Mouse (Mus musculus) embryonic facial prominence, embryonic 12.5 days (tissue): ENCODE measurements around the gene Lin28b. TPM values are rescaled to one million over a fixed set of nuclear protein-coding genes. Genes with fewer than 3 reads are reported as not detected.

Experiments used
- ATAC-seq: fragments of 200-750 bp; cut with Nextera tagmentation; 2 replicates; pipeline ENCODE4 v1.8.0; 2017; ENCODE audit not compliant: insufficient number of reproducible peaks, insufficient read depth, low FRiP score, low TSS enrichment
- H3K27ac ChIP-seq: fragments of 300-500 bp; sonication (generic); 2 replicates; pipeline ENCODE4 v1.5.1; 2016; ENCODE audit warnings: mild to moderate bottlenecking
- H3K27me3 ChIP-seq: fragments of 300-500 bp; sonication (generic); 2 replicates; pipeline ENCODE4 v1.6.1; 2016; ENCODE audit warnings: mild to moderate bottlenecking, moderate library complexity
- H3K36me3 ChIP-seq: fragments of 300-500 bp; sonication (generic); 2 replicates; pipeline ENCODE4 v1.6.1; 2016; ENCODE audit warnings: mild to moderate bottlenecking
- H3K4me1 ChIP-seq: fragments of 300-500 bp; sonication (generic); 2 replicates; pipeline ENCODE4 v1.6.1; 2016
- H3K4me2 ChIP-seq: fragments of 300-500 bp; sonication (generic); replicated peaks from 2 replicates; pipeline ENCODE4 v1.6.1; 2016; ENCODE audit warnings: mild to moderate bottlenecking, moderate library complexity
- H3K4me3 ChIP-seq: fragments of 300-500 bp; sonication (generic); 2 replicates; pipeline ENCODE4 v1.5.1; 2016; ENCODE audit warnings: mild to moderate bottlenecking
- H3K9ac ChIP-seq: fragments of 300-500 bp; sonication (generic); 2 replicates; pipeline ENCODE4 v1.6.1; 2016; ENCODE audit warnings: mild to moderate bottlenecking, moderate library complexity
- H3K9me3 ChIP-seq: fragments of 300-500 bp; sonication (generic); 2 replicates; pipeline ENCODE4 v1.6.1; 2016; ENCODE audit warnings: mild to moderate bottlenecking, moderate library complexity
- WGBS: fragments of 180-500 bp; shearing (Covaris S2); methylation state at CpG from one replicate; pipeline ENCODE4 v1.1.7; 2016; 5-methylcytosine and 5-hydroxymethylcytosine counted together
- polyA plus RNA-seq: library from polyadenylated mRNA; unstranded; fragments of >200 nt; fragmentation: Nextera tagmentation; extraction: Ambion mirVana; gene quantifications from 2 replicates; pipeline ENCODE4 v1.2.1, GENCODE M21; 2016

Lin28b gene
- polyA plus RNA-seq, 1 experiment from 2014 or later: 7.2 TPM

GRCm38 (mm10) chr10:45345217-45345616 is 141.0 kb downstream of the Lin28b start:
- H3K4me2 ChIP-seq: no peak overlapping the region
- no peak overlapping the region for H3K4me3 ChIP-seq
- 72% methylated on average over 9 of the region's 9 CpGs for WGBS
- 0 out of 2 replicates have a peak, but pooled peaks have one; percentile 28 for ATAC-seq
- H3K27me3 ChIP-seq: no peaks in the 10 kb centered on the region
- H3K36me3 ChIP-seq: no peaks in the 10 kb centered on the region
- H3K9me3 ChIP-seq: no peaks in the 10 kb centered on the region
- H3K4me1 ChIP-seq: no peaks in the 10 kb centered on the region
- H3K27ac ChIP-seq: no peak overlapping the region
- H3K9ac ChIP-seq: no peak overlapping the region

GRCm38 (mm10) chr10:45344381-45344780 is 141.8 kb downstream of the Lin28b start:
- ATAC-seq: no peak
- WGBS: 81% methylated on average over 4 of the region's 4 CpGs

GRCm38 (mm10) chr10:45339106-45339505 is 147.1 kb downstream of the Lin28b start:
- Histone ChIP-seq H3K4me3 (no peak overlapping the region), H3K9ac (no peak overlapping the region), H3K27ac (no peak overlapping the region), H3K4me1 (no peaks in the 10 kb centered on the region), H3K36me3 (no peaks in the 10 kb centered on the region), H3K27me3 (peaks cover 10% of the 10 kb centered on the region), H3K9me3 (no peaks in the 10 kb centered on the region), H3K4me2 (no peak overlapping the region)
- 78% methylated on average over 7 of the region's 7 CpGs for WGBS
- ATAC-seq: no peak

More at GRCm38 (mm10) chr10:45344381-45344780, 141.8 kb downstream of the Lin28b start:
- H3K27me3 ChIP-seq: no peaks in the 10 kb centered on the region
- no peaks in the 10 kb centered on the region for H3K36me3 ChIP-seq
- no peak overlapping the region for H3K4me3 ChIP-seq
- no peaks in the 10 kb centered on the region for H3K4me1 ChIP-seq
- no peak overlapping the region for H3K4me2 ChIP-seq
- H3K27ac ChIP-seq: no peak overlapping the region
- no peaks in the 10 kb centered on the region for H3K9me3 ChIP-seq
- H3K9ac ChIP-seq: no peak overlapping the region

GRCm38 (mm10) chr10:45335434-45336422 is 150.5 kb downstream of the Lin28b start, which contains the start of gene Bves:
Gene Bves, plus strand, starts transcription at chr10:45335772.
- Histone ChIP-seq H3K4me2 (peak within 1 kb of the TSS; percentile 89), H3K27me3 (peaks cover 14% of the 10 kb centered on the region), H3K9me3 (no peaks in the 10 kb centered on the region), H3K36me3 (no peaks in the 10 kb centered on the region), H3K4me1 (no peaks in the 10 kb centered on the region), H3K27ac (no peak within 1 kb of the TSS), H3K4me3 (peak within 1 kb of the TSS; percentile 68), H3K9ac (peak within 1 kb of the TSS; percentile 68)
- peak; percentile 81; the same call in 1 of the 2 replicates for ATAC-seq
- WGBS: 1% methylated on average over 64 of the region's 116 CpGs

GRCm38 (mm10) chr10:45334925-45335324 is 151.3 kb downstream of the Lin28b start:
- peak overlapping the region; percentile 89; the same call in 1 of the 2 replicates for H3K4me2 ChIP-seq
- H3K27me3 ChIP-seq: peaks cover 14% of the 10 kb centered on the region
- no peaks in the 10 kb centered on the region for H3K4me1 ChIP-seq
- 26% methylated on average over 7 of the region's 7 CpGs for WGBS
- ATAC-seq: 0 out of 2 replicates have a peak, but pooled peaks have one; percentile 35
- no peaks in the 10 kb centered on the region for H3K36me3 ChIP-seq
- no peak overlapping the region for H3K9ac ChIP-seq
- peak overlapping the region; percentile 68 for H3K4me3 ChIP-seq
- H3K9me3 ChIP-seq: no peaks in the 10 kb centered on the region
- H3K27ac ChIP-seq: no peak overlapping the region

GRCm38 (mm10) chr10:45328196-45329000 is 157.8 kb downstream of the Lin28b start:
- no peaks in the 10 kb centered on the region for H3K36me3 ChIP-seq
- whole genome bisulfite sequencing: 78% methylated on average over 7 of the region's 7 CpGs
- ATAC-seq: no peak
- H3K9me3 ChIP-seq: no peaks in the 10 kb centered on the region
- H3K27me3 ChIP-seq: no peaks in the 10 kb centered on the region
- H3K4me1 ChIP-seq: no peaks in the 10 kb centered on the region
- H3K4me3 ChIP-seq: no peak overlapping the region
- H3K4me2 ChIP-seq: no peak overlapping the region
- no peak overlapping the region for H3K27ac ChIP-seq
- no peak overlapping the region for H3K9ac ChIP-seq

Other genes starting within 250 kb of the Lin28b start
- 2.1 and 2.3 TPM in 2 replicates for gene Bves, start 150.6 kb downstream of the Lin28b start, polyA plus RNA-seq
- gene Hace1, start 91.4 kb upstream of the Lin28b start, polyA plus RNA-seq: 22.2 and 25.9 TPM in 2 replicates